Mouse (Mus musculus): ENCODE results near the gene Zbtb22. TPM values are rescaled to one million over a fixed set of nuclear protein-coding genes. Genes with fewer than 3 reads are reported as not detected.
"Not testable (repeated sequence)": the region's sequence is repeated elsewhere in the genome, so short reads cannot be mapped to it uniquely, and the experiment has no call there.

The Zbtb22 gene
- polyA plus RNA-seq, 1 experiment from 2014 or later, result 23.2 TPM

GRCm38 (mm10) chr17:33897114-33897794 is 18.4 kb upstream of the Zbtb22 start:
- no peaks in the 10 kb centered on the region for H3K4me1 ChIP-seq
- H3K4me3 ChIP-seq, result no peak overlapping the region
- DNase-seq (ENCODE audit: extremely low spot score, low spot score), result no peak
- H3K36me3 ChIP-seq (replicated peaks), result no peaks in the 10 kb centered on the region
- no peak overlapping the region for H3K27ac ChIP-seq
- H3K9me3 ChIP-seq, result no peaks in the 10 kb centered on the region
- WGBS, result 47% methylated on average over 6 of the region's 6 CpGs
- H3K27me3 ChIP-seq (ENCODE audit: poor library complexity, severe bottlenecking), result no peaks in the 10 kb centered on the region

DNA sequence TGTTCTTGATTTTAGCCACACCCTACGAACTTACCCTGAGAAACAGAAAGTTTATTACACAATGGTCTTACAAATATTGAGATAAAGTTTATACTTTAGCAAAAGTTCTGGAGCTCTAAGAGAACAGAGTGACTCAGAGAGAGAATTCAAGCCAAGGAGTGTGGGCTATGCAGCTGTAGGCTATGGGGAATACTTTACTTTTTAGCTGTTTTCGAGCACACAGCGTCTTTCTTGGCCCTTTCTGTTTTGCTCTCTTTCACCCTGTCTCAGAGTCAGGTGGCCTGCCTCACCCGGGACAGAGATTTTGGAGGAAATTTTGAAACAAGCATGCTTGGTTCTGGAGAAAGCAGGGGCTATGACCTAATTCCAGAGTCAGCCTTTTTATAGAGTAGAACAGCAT is 17.5 kb upstream of the Zbtb22 start:
- not testable (repeated sequence) for H3K4me3 ChIP-seq; H3K4me1 ChIP-seq; H3K27me3 ChIP-seq (ENCODE audit: poor library complexity, severe bottlenecking); H3K9me3 ChIP-seq; DNase-seq (ENCODE audit: extremely low spot score, low spot score); H3K36me3 ChIP-seq (replicated peaks); H3K27ac ChIP-seq
- 89% methylated on average over 4 of the region's 4 CpGs for WGBS

- Histone ChIP-seq H3K9me3 (no peaks in the 10 kb centered on the region), H3K4me1 (peaks cover 4% of the 10 kb centered on the region), H3K36me3 (replicated peaks) (no peaks in the 10 kb centered on the region), H3K4me3 (no peak overlapping the region), H3K27ac (no peak overlapping the region), H3K27me3 (ENCODE audit: poor library complexity, severe bottlenecking) (no peaks in the 10 kb centered on the region)
- no peak for DNase-seq (ENCODE audit: extremely low spot score, low spot score)
- 86% methylated on average over 4 of the region's 4 CpGs for WGBS
These were observed 16.1 kb upstream of the Zbtb22 start for GRCm38 (mm10) chr17:33899642-33900041.

GRCm38 (mm10) chr17:33900281-33900988 is 15.3 kb upstream of the Zbtb22 start:
- H3K9me3 ChIP-seq, result no peaks in the 10 kb centered on the region
- H3K36me3 ChIP-seq (replicated peaks), result no peaks in the 10 kb centered on the region
- WGBS, result 81% methylated on average over 7 of the region's 7 CpGs
- DNase-seq (ENCODE audit: extremely low spot score, low spot score), result no peak
- no peak overlapping the region for H3K27ac ChIP-seq
- peaks cover 9% of the 10 kb centered on the region for H3K4me1 ChIP-seq
- H3K27me3 ChIP-seq (ENCODE audit: poor library complexity, severe bottlenecking), result no peaks in the 10 kb centered on the region
- no peak overlapping the region for H3K4me3 ChIP-seq

GRCm38 (mm10) chr17:33900989-33901314 is 14.8 kb upstream of the Zbtb22 start:
- no peaks in the 10 kb centered on the region for H3K9me3 ChIP-seq
- 86% methylated on average over 4 of the region's 4 CpGs for WGBS
- H3K4me1 ChIP-seq, result peaks cover 9% of the 10 kb centered on the region
- H3K27ac ChIP-seq, result no peak overlapping the region
- H3K27me3 ChIP-seq (ENCODE audit: poor library complexity, severe bottlenecking), result no peaks in the 10 kb centered on the region
- H3K36me3 ChIP-seq (replicated peaks), result no peaks in the 10 kb centered on the region
- no peak overlapping the region for H3K4me3 ChIP-seq
- no peak for DNase-seq (ENCODE audit: extremely low spot score, low spot score)

DNA sequence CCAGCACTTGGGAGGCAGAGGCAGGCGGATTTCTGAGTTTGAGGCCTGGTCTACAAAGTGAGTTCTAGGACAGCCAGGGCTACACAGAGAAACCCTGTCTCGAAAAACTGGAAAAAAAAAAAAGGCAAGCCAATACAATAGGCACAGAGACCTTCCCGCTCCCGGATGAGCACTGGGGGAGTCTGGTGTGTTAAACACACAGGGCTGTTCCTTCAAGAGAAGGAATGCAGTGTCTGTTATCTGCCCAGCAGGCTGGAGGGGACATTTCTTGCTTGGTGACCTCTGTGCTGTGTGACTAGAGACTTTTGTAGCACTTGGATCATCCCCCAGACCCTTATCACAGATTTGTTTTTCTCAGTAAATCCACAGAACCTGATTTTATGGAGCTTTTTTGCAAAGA is 14.1 kb upstream of the Zbtb22 start:
- Histone ChIP-seq H3K36me3 (replicated peaks) (no peaks in the 10 kb centered on the region), H3K27ac (no peak overlapping the region), H3K27me3 (ENCODE audit: poor library complexity, severe bottlenecking) (no peaks in the 10 kb centered on the region), H3K9me3 (no peaks in the 10 kb centered on the region), H3K4me1 (peaks cover 9% of the 10 kb centered on the region), H3K4me3 (no peak overlapping the region)
- 81% methylated on average over 4 of the region's 4 CpGs for WGBS
- DNase-seq (ENCODE audit: extremely low spot score, low spot score), result no peak

GRCm38 (mm10) chr17:33902079-33902478 is 13.6 kb upstream of the Zbtb22 start:
- peaks cover 9% of the 10 kb centered on the region for H3K4me1 ChIP-seq
- no peak overlapping the region for H3K27ac ChIP-seq
- H3K27me3 ChIP-seq (ENCODE audit: poor library complexity, severe bottlenecking), result no peaks in the 10 kb centered on the region
- no peaks in the 10 kb centered on the region for H3K36me3 ChIP-seq (replicated peaks)
- WGBS, result 90% methylated on average over 4 of the region's 4 CpGs
- H3K4me3 ChIP-seq, result no peak overlapping the region
- no peak for DNase-seq (ENCODE audit: extremely low spot score, low spot score)
- H3K9me3 ChIP-seq, result no peaks in the 10 kb centered on the region

- Histone ChIP-seq H3K9me3 (no peaks in the 10 kb centered on the region), H3K27me3 (ENCODE audit: poor library complexity, severe bottlenecking) (no peaks in the 10 kb centered on the region), H3K36me3 (replicated peaks) (no peaks in the 10 kb centered on the region), H3K27ac (no peak overlapping the region), H3K4me1 (peaks cover 9% of the 10 kb centered on the region), H3K4me3 (no peak overlapping the region)
- WGBS, result 91% methylated on average over 7 of the region's 7 CpGs
- DNase-seq (ENCODE audit: extremely low spot score, low spot score), result no peak
These were observed 13.2 kb upstream of the Zbtb22 start for GRCm38 (mm10) chr17:33902491-33902890.

DNA sequence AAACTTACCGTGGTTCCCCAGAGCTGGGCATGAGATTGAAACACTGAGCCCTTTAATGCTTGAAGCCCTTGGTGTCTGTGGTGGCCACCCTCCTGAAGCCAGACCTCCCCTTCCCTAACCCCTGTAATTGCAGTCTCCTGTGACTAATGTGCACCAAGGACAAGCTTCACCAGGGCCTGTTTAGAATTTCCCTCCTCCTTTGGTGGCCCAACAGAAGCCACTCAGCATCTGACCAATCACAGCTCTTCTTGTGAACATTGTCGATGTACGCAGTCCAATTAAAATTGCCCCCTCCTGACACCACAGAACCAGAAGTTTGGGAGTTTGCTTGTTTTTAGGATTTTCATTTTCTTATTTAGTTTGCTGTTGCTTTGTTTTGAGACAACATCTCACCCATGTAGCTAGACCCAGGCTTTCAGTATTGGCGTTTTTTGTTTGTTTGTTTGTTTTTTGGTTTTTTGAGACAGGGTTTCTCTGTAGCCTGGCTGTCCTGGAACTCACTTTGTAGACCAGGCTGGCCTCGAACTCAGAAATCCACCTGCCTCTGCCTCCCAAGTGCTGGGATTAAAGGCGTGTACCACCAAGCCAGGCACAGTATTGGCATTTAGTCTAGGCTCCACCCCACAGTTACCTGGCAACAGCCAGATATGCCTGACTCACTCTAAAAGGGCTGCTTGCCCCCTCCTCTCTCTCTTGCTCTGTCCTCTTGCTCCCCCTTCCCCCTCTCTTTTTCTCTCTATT is 11.6 kb upstream of the Zbtb22 start:
- not testable (repeated sequence) for H3K4me3 ChIP-seq; H3K27me3 ChIP-seq (ENCODE audit: poor library complexity, severe bottlenecking); H3K27ac ChIP-seq; H3K36me3 ChIP-seq (replicated peaks); H3K9me3 ChIP-seq; DNase-seq (ENCODE audit: extremely low spot score, low spot score)
- 77% methylated on average over 6 of the region's 6 CpGs for WGBS
- peaks cover 24% of the 10 kb centered on the region for H3K4me1 ChIP-seq

DNA sequence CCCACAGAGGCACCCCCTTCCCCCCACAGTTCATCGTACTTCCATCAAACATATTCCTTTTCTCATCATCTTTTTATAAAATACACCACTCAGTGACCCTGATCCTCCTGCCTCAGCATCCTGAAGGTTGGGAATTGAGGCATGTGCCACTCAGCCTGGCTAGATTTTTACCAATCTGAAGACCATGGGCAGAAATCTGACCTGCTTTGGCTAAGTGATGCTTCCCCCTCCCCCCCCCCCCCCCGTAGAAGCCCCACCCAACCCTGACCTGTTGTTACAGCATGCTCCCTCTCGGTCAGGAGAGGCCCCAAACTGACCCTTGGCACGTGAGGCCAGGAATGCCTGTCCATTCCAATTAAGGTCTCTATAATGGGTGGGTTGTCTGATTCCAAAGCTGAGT is 10.9 kb upstream of the Zbtb22 start, which contains the start of gene Platr17:
Platr17 (plus strand) TSS at position 301 of the 400 bp plus-strand sequence.
- not testable (repeated sequence) for DNase-seq (ENCODE audit: extremely low spot score, low spot score); H3K9me3 ChIP-seq; H3K4me3 ChIP-seq; H3K36me3 ChIP-seq (replicated peaks); H3K27ac ChIP-seq; H3K27me3 ChIP-seq (ENCODE audit: poor library complexity, severe bottlenecking)
- peaks cover 28% of the 10 kb centered on the region for H3K4me1 ChIP-seq
- 34% methylated on average over 4 of the region's 4 CpGs for WGBS

- WGBS, result 1% methylated on average over 44 of the region's 44 CpGs
- Histone ChIP-seq H3K9me3 (no peaks in the 10 kb centered on the region), H3K36me3 (replicated peaks) (peaks cover 32% of the 10 kb centered on the region), H3K4me3 (peak overlapping the region; percentile 95), H3K4me1 (peaks cover 53% of the 10 kb centered on the region), H3K27me3 (ENCODE audit: poor library complexity, severe bottlenecking) (no peaks in the 10 kb centered on the region), H3K27ac (peak overlapping the region; percentile 94)
- DNase-seq (ENCODE audit: extremely low spot score, low spot score), result no peak
These were observed 7.2 kb upstream of the Zbtb22 start for GRCm38 (mm10) chr17:33908331-33909076.

- Histone ChIP-seq H3K4me3 (peak within 1 kb of the TSS; percentile 95), H3K9me3 (no peaks in the 10 kb centered on the region), H3K27me3 (ENCODE audit: poor library complexity, severe bottlenecking) (no peaks in the 10 kb centered on the region), H3K4me1 (peaks cover 56% of the 10 kb centered on the region), H3K27ac (peak within 1 kb of the TSS; percentile 94), H3K36me3 (replicated peaks) (peaks cover 40% of the 10 kb centered on the region)
- DNase-seq (ENCODE audit: extremely low spot score, low spot score), result peak; percentile 99
- under 1% methylated on average over 68 of the region's 68 CpGs for WGBS
These were observed 6.4 kb upstream of the Zbtb22 start, which contains the start of gene Daxx for GRCm38 (mm10) chr17:33909077-33909868. Gene Daxx, plus strand, starts transcription at chr17:33909414.

All from forebrain, embryonic 10.5 days (tissue).